Mouse (Mus musculus): Measurements from ENCODE around the gene Poldip2. TPM values are rescaled to one million over a fixed set of nuclear protein-coding genes. Genes with fewer than 3 reads are reported as not detected.

Gene Poldip2
- total RNA-seq, 2 experiments from 2014 or later, result 98.0 to 113 TPM

- no peak for TF ChIP-seq CTCF (IDR thresholded peaks at IDR 0.05)
- intact Hi-C loops (cut with DNase I), result loop anchor here (10.0 kb wide), 1 partner anchor 269 kb away; the partner anchor contains the start of gene Lyrm9
- DNase-seq, result no peak
- Histone ChIP-seq H3K27ac (no peak overlapping the region), H3K4me3 (no peak overlapping the region)
Measured at GRCm38 (mm10) chr11:78556070-78556469, 44.1 kb downstream of the Poldip2 start.

- intact Hi-C loops (cut with DNase I), result loop anchor here (10.0 kb wide), 1 partner anchor 268 kb away; the partner anchor contains the start of gene Lyrm9
- TF ChIP-seq CTCF (IDR thresholded peaks at IDR 0.05), result peak; percentile 32; the same call in 1 of the 2 replicates
- Histone ChIP-seq H3K27ac (no peak overlapping the region), H3K4me3 (no peak overlapping the region)
- no peak for DNase-seq
Measured at GRCm38 (mm10) chr11:78557241-78557640, 45.2 kb downstream of the Poldip2 start.

- H3K4me3 ChIP-seq, result no peak overlapping the region
- no peak overlapping the region for H3K27ac ChIP-seq
- TF ChIP-seq CTCF (IDR thresholded peaks at IDR 0.05), result peak; percentile 74
- peak; percentile 60 for DNase-seq
- intact Hi-C loops (cut with DNase I), result loop anchor here (10.0 kb wide), 1 partner anchor 364 kb away; the partner anchor contains the start of gene Nos2
Measured at GRCm38 (mm10) chr11:78560447-78560846, 48.5 kb downstream of the Poldip2 start.

GRCm38 (mm10) chr11:78566775-78567174, 54.8 kb downstream of the Poldip2 start:
- H3K4me3 ChIP-seq, result peak overlapping the region; percentile 19
- H3K27ac ChIP-seq, result peak overlapping the region; percentile 61
- DNase-seq, result no peak
- intact Hi-C loops (cut with DNase I), result loop anchor here (10.0 kb wide), 1 partner anchor 358 kb away; the partner anchor contains the start of gene Nos2
- no peak for TF ChIP-seq CTCF (IDR thresholded peaks at IDR 0.05)

GRCm38 (mm10) chr11:78567614-78568013, 55.6 kb downstream of the Poldip2 start:
- no peak for TF ChIP-seq CTCF (IDR thresholded peaks at IDR 0.05)
- intact Hi-C loops (cut with DNase I), result loop anchor here (10.0 kb wide), 1 partner anchor 357 kb away; the partner anchor contains the start of gene Nos2
- DNase-seq, result no peak
- Histone ChIP-seq H3K4me3 (no peak overlapping the region), H3K27ac (no peak overlapping the region)

- intact Hi-C loops (cut with DNase I), result loop anchor here (10.0 kb wide), 1 partner anchor 356 kb away; the partner anchor contains the start of gene Nos2
- TF ChIP-seq CTCF (IDR thresholded peaks at IDR 0.05), result no peak
- H3K4me3 ChIP-seq, result no peak overlapping the region
- no peak for DNase-seq
- H3K27ac ChIP-seq, result no peak overlapping the region
Measured at GRCm38 (mm10) chr11:78568827-78569226, 56.8 kb downstream of the Poldip2 start.

GRCm38 (mm10) chr11:78569806-78570205, 57.8 kb downstream of the Poldip2 start:
- DNase-seq, result no peak
- no peak for TF ChIP-seq CTCF (IDR thresholded peaks at IDR 0.05)
- Histone ChIP-seq H3K27ac (no peak overlapping the region), H3K4me3 (no peak overlapping the region)
- intact Hi-C loops (cut with DNase I), result loop anchor here (10.0 kb wide), 1 partner anchor 355 kb away; the partner anchor contains the start of gene Nos2

GRCm38 (mm10) chr11:78571441-78571840, 59.4 kb downstream of the Poldip2 start:
- Histone ChIP-seq H3K27ac (no peak overlapping the region), H3K4me3 (no peak overlapping the region)
- intact Hi-C loops (cut with DNase I), result no loop called here
- no peak for TF ChIP-seq CTCF (IDR thresholded peaks at IDR 0.05)
- DNase-seq, result no peak

GRCm38 (mm10) chr11:78571854-78572253, 59.9 kb downstream of the Poldip2 start:
- TF ChIP-seq CTCF (IDR thresholded peaks at IDR 0.05), result no peak
- H3K27ac ChIP-seq, result no peak overlapping the region
- H3K4me3 ChIP-seq, result no peak overlapping the region
- no peak for DNase-seq
- intact Hi-C loops (cut with DNase I), result no loop called here

Other genes with a start within 250 kb of the Poldip2 start
- under 1 TPM; 0.75 to 0.87 TPM for gene BC030499, start 221.4 kb upstream of the Poldip2 start, total RNA-seq (2021)
- gene Spag5, start 210.7 kb upstream of the Poldip2 start, total RNA-seq (2021), result 1 to 10 TPM in 1 of 2 experiments, under 1 TPM in 1; 0.81 to 2.0 TPM
- gene Aldoc, start 189.2 kb upstream of the Poldip2 start, total RNA-seq (2021), result 1 to 10 TPM; 1.6 to 2.7 TPM
- gene Pigs, start 183.8 kb upstream of the Poldip2 start, total RNA-seq (2021), result 10 to 100 TPM; 20.0 to 21.3 TPM
- 1 to 10 TPM; 7.1 to 9.2 TPM for gene Unc119, start 168.7 kb upstream of the Poldip2 start, total RNA-seq (2021)
- gene Foxn1, start 125.6 kb upstream of the Poldip2 start, total RNA-seq (2021), result not detected
- not detected for gene Slc13a2, start 90.0 kb upstream of the Poldip2 start, total RNA-seq (2021)
- 1 to 10 TPM in 1 of 2 experiments, under 1 TPM in 1; 0.77 to 1.4 TPM for gene Slc46a1, start 46.5 kb upstream of the Poldip2 start, total RNA-seq (2021)
- gene Sarm1, start 14.4 kb upstream of the Poldip2 start, total RNA-seq (2021), result under 1 TPM; 0.64 to 0.71 TPM
- gene Vtn, start 13.1 kb upstream of the Poldip2 start, total RNA-seq (2021), result 10 to 100 TPM; 11.7 to 14.5 TPM
- not detected for gene Sebox, start 8.7 kb upstream of the Poldip2 start, total RNA-seq (2021)
- 10 to 100 TPM; 11.9 to 13.0 TPM for gene Tmem199, start within 50 bp of the Poldip2 start, total RNA-seq (2021)
- gene Tnfaip1, start 24.1 kb downstream of the Poldip2 start, total RNA-seq (2021), result 10 to 100 TPM; 45.7 to 49.8 TPM
- 10 to 100 TPM; 17.8 to 21.6 TPM for gene Ift20, start 24.2 kb downstream of the Poldip2 start, total RNA-seq (2021)
- 1 to 10 TPM; 2.3 to 2.5 TPM for gene Tmem97, start 38.6 kb downstream of the Poldip2 start, total RNA-seq (2021)
- 1 to 10 TPM; 8.1 to 10.0 TPM for gene Nlk, start 185.2 kb downstream of the Poldip2 start, total RNA-seq (2021)
- gene Ccnq, start 239.5 kb downstream of the Poldip2 start, total RNA-seq (2021), result 10 to 100 TPM in 1 of 2 experiments, 1 to 10 TPM in 1; 9.8 to 13.0 TPM

Measured in gastrocnemius, adult 2 months (tissue).